Mouse (Mus musculus) embryo, embryonic 10 days (tissue): ENCODE results near the gene Trat1.

Experiments used
- DNase-seq: peaks from one replicate; pipeline ENCODE4 v3.0.0-alpha.2; 2015; ENCODE audit warnings: low spot score

The Trat1 gene

GRCm38 (mm10) chr16:48771971-48772445 is at the start of gene Trat1:
Trat1 (minus strand) TSS chr16:48772021.
- DNase-seq, result no peak

GRCm38 (mm10) chr16:48818524-48818923 is 46.7 kb upstream of the Trat1 start:
- DNase-seq, result no peak

- no peak for DNase-seq
These were observed 44.9 kb upstream of the Trat1 start, which contains the start of gene Retnlb for GRCm38 (mm10) chr16:48816695-48817094. Retnlb (plus strand) TSS chr16:48816856.

- DNase-seq, result no peak
These were observed 40.1 kb upstream of the Trat1 start for GRCm38 (mm10) chr16:48811881-48812436.

- no peak for DNase-seq
These were observed 37.6 kb upstream of the Trat1 start for GRCm38 (mm10) chr16:48809374-48809773.

GRCm38 (mm10) chr16:48806521-48806920 is 34.7 kb upstream of the Trat1 start:
- DNase-seq, result no peak

- DNase-seq, result no peak
These were observed 33.6 kb upstream of the Trat1 start for GRCm38 (mm10) chr16:48805412-48805811.

GRCm38 (mm10) chr16:48800906-48801305 is 29.1 kb upstream of the Trat1 start:
- no peak for DNase-seq

- DNase-seq, result no peak
These were observed 27.6 kb upstream of the Trat1 start for GRCm38 (mm10) chr16:48799470-48799869.

- DNase-seq, result no peak
These were observed 26.5 kb upstream of the Trat1 start for GRCm38 (mm10) chr16:48798285-48798684.

- DNase-seq, result no peak
These were observed 16.9 kb upstream of the Trat1 start for GRCm38 (mm10) chr16:48788704-48789185.

- DNase-seq, result no peak
These were observed 14.4 kb upstream of the Trat1 start for GRCm38 (mm10) chr16:48786258-48786657.

GRCm38 (mm10) chr16:48777254-48777653 is 5.4 kb upstream of the Trat1 start:
- DNase-seq, result no peak

GRCm38 (mm10) chr16:48769183-48769582 is 2.6 kb downstream of the Trat1 start:
- DNase-seq, result no peak

- no peak for DNase-seq
These were observed 11.0 kb downstream of the Trat1 start for GRCm38 (mm10) chr16:48760643-48761481.

- peak; percentile 19 for DNase-seq
These were observed 21.5 kb downstream of the Trat1 start for GRCm38 (mm10) chr16:48750145-48750827.

GRCm38 (mm10) chr16:48745418-48745817 is 26.4 kb downstream of the Trat1 start:
- no peak for DNase-seq

- DNase-seq, result no peak
These were observed 26.8 kb downstream of the Trat1 start for GRCm38 (mm10) chr16:48745011-48745410.

- DNase-seq, result no peak
These were observed 30.3 kb downstream of the Trat1 start for GRCm38 (mm10) chr16:48741549-48741948.

- DNase-seq, result no peak
These were observed 31.8 kb downstream of the Trat1 start for GRCm38 (mm10) chr16:48739974-48740373.

- no peak for DNase-seq
These were observed 33.4 kb downstream of the Trat1 start for GRCm38 (mm10) chr16:48738429-48738828.

- DNase-seq, result no peak
These were observed 34.9 kb downstream of the Trat1 start for GRCm38 (mm10) chr16:48736890-48737289.

- no peak for DNase-seq
These were observed 51.6 kb downstream of the Trat1 start for GRCm38 (mm10) chr16:48720259-48720658.
